Comparison of ENCODE assay signal across 8 mouse cellular contexts in genomic region chr17:12915881-12916583, GRCm38 (mm10). TPM values are rescaled to one million over a fixed set of nuclear protein-coding genes. Genes with fewer than 3 reads are reported as not detected.
DNase-seq lines count a peak whose midpoint lies in the region; ATAC-seq lines count a peak whose summit lies in the region.

Mrpl18 (minus strand) TSS chr17:12916345.

- peak within 1 kb of the TSS; percentile 84 for H3K27ac ChIP-seq in forebrain, embryonic 14.5 days (ENCODE audit: low read depth, low read length)
- peak within 1 kb of the TSS; percentile 84 for H3K27ac ChIP-seq in neural tube, embryonic 15.5 days (replicated peaks)

- peak within 1 kb of the TSS; percentile 96 for H3K9ac ChIP-seq in forebrain, embryonic 14.5 days (ENCODE audit: low read length)
- peak within 1 kb of the TSS; percentile 82 for H3K9ac ChIP-seq in neural tube, embryonic 15.5 days (replicated peaks)

- H3K27me3 ChIP-seq in forebrain, embryonic 14.5 days (replicated peaks; ENCODE audit: control insufficient read depth, insufficient read depth, low read length), result no peaks in the 10 kb centered on the region
- H3K27me3 ChIP-seq in neural tube, embryonic 15.5 days (replicated peaks), result no peaks in the 10 kb centered on the region

- intact Hi-C loops in heart, postnatal 14 days (cut with DNase I), result loop anchor here (2.0 kb wide), 1 partner anchor 77 kb away; no protein-coding TSS in a partner anchor

- no peaks in the 10 kb centered on the region for H3K9me3 ChIP-seq in forebrain, embryonic 14.5 days (replicated peaks; ENCODE audit: control insufficient read depth, low read length)
- H3K9me3 ChIP-seq in neural tube, embryonic 15.5 days (replicated peaks), result no peaks in the 10 kb centered on the region

- H3K4me1 ChIP-seq in forebrain, embryonic 14.5 days (ENCODE audit: control insufficient read depth, insufficient read depth, low read length), result peaks cover 6% of the 10 kb centered on the region; the same call in 1 of the 2 replicates
- H3K4me1 ChIP-seq in neural tube, embryonic 15.5 days, result peaks cover 19% of the 10 kb centered on the region

- peak; percentile 99 for DNase-seq in ES-CJ7 (ENCODE audit: low read depth, low spot score)
- DNase-seq in cerebellum, adult 11 months, result peak; percentile 98
- DNase-seq in forebrain, embryonic 14.5 days (ENCODE audit: low spot score), result peak; percentile 100
- DNase-seq in heart, postnatal 14 days, result peak; percentile 97 to 98
- DNase-seq in layer of hippocampus, adult 11-12 months (ENCODE audit: low spot score), result peak; percentile 99
- DNase-seq in lung, adult 18-20 months, result peak; percentile 100
- DNase-seq in testis, postnatal 14 days (ENCODE audit: low spot score), result peak; percentile 100

- peaks cover 55% of the 10 kb centered on the region for H3K36me3 ChIP-seq in forebrain, embryonic 14.5 days (ENCODE audit: control insufficient read depth, insufficient read depth, low read length)
- H3K36me3 ChIP-seq in neural tube, embryonic 15.5 days, result peaks cover 49% of the 10 kb centered on the region

- H3K4me2 ChIP-seq in forebrain, embryonic 14.5 days (ENCODE audit: low read length), result peak within 1 kb of the TSS; percentile 90
- H3K4me2 ChIP-seq in neural tube, embryonic 15.5 days, result peak within 1 kb of the TSS; percentile 87

- under 1% methylated on average over 56 of the region's 56 CpGs for WGBS in forebrain, embryonic 14.5 days
- WGBS in neural tube, embryonic 15.5 days, result under 1% methylated on average over 56 of the region's 56 CpGs

- peak; percentile 99 for ATAC-seq in forebrain, embryonic 14.5 days
- peak; percentile 99 for ATAC-seq in neural tube, embryonic 15.5 days (ENCODE audit: low FRiP score)

- peak within 1 kb of the TSS; percentile 91 for H3K4me3 ChIP-seq in forebrain, embryonic 14.5 days (ENCODE audit: low read depth, low read length)
- peak within 1 kb of the TSS; percentile 88 for H3K4me3 ChIP-seq in neural tube, embryonic 15.5 days (replicated peaks)

RNA-seq across cellular contexts. Expression of gene Mrpl18, which starts in this region (rescaled TPM):
- 113 and 128 TPM in 2 replicates for polyA plus RNA-seq in forebrain, embryonic 14.5 days (2014; fragmentation: Nextera tagmentation; extraction: Ambion mirVana)
- total RNA-seq in heart, postnatal 14 days (2021), result 100 to 1,000 TPM; 145 to 161 TPM
- 136 and 146 TPM in 2 replicates for polyA plus RNA-seq in neural tube, embryonic 15.5 days (2015; fragmentation: Nextera tagmentation; extraction: Ambion mirVana)

Comparison
In these comparisons a context has a peak if more than half of its experiments do, and no peak if none do; other contexts are left out.
1. Peak in every context shown above with its lines: DNase-seq, ATAC-seq, H3K4me3 ChIP-seq and H3K27ac ChIP-seq.